Comparison of ENCODE assay signal across 24 mouse cellular contexts in genomic region chr4:121657040-121657439, GRCm38 (mm10). TPM values are rescaled to one million over a fixed set of nuclear protein-coding genes. Genes with fewer than 3 reads are reported as not detected.
"Had no signal": no experiment of that assay in that cellular context is flagged by ENCODE, and none has a peak within 500 bp of the region (broad histone marks: within the 10 kb centered on the region; RNA-seq: fewer than 3 reads in every experiment).

No protein-coding gene starts in this region.

- DNase-seq: retina, postnatal 1 day; right cerebral cortex, adult 18-20 months; right cerebral cortex, postnatal 14 days; right cerebral cortex, postnatal 25 days; right cerebral cortex, postnatal 4 days; spleen, adult 18-20 months; thymus, adult 18-20 months; thymus, adult 2 months; thymus, postnatal 14 days; thymus, postnatal 25 days; thymus, postnatal 36 days; thymus, postnatal 4 days had no signal

- H3K4me1 ChIP-seq: neural tube, embryonic 15.5 days; stomach, embryonic 15.5 days had no signal

- H3K9me3 ChIP-seq: stomach, embryonic 15.5 days had no signal

- H3K4me3 ChIP-seq: neural tube, embryonic 15.5 days; stomach, embryonic 15.5 days had no signal

- H3K9ac ChIP-seq: neural tube, embryonic 15.5 days; stomach, embryonic 15.5 days had no signal

- H3K36me3 ChIP-seq: neural tube, embryonic 15.5 days; stomach, embryonic 15.5 days had no signal

- H3K27ac ChIP-seq: neural tube, embryonic 15.5 days; stomach, embryonic 15.5 days; stomach, postnatal 0 days had no signal

RNA-seq across cellular contexts. Expression of gene Gm12887, which starts 35.1 kb away (rescaled TPM):
- total RNA-seq: neutrophil, adult 5-6 weeks had no signal
- polyA plus RNA-seq: neural tube, embryonic 14.5 days; neural tube, embryonic 15.5 days; small intestine, adult 2 months; spleen, adult 2 months; stomach, embryonic 14.5 days; stomach, embryonic 15.5 days; stomach, embryonic 16.5 days; stomach, postnatal 0 days; testis, adult 2 months; thymus, adult 2 months; thymus, postnatal 0 days; urinary bladder, adult 2 months had no signal
